7 mouse cellular contexts compared by ENCODE assay signal in genomic region chr6:40346959-40347771, GRCm38 (mm10). TPM values are rescaled to one million over a fixed set of nuclear protein-coding genes. Genes with fewer than 3 reads are reported as not detected.
DNase-seq lines count a peak whose midpoint lies in the region; ATAC-seq and TF ChIP-seq lines count a peak whose summit lies in the region.

No protein-coding gene starts in this region.

- H3K27me3 ChIP-seq in midbrain, embryonic 13.5 days, result no peaks in the 10 kb centered on the region
- H3K27me3 ChIP-seq in midbrain, embryonic 10.5 days (ENCODE audit: low read depth, poor library complexity, severe bottlenecking), result no peaks in the 10 kb centered on the region

- ATAC-seq in midbrain, embryonic 13.5 days, result peak; percentile 63; the same call in 1 of the 2 replicates

- no peak overlapping the region for H3K4me3 ChIP-seq in midbrain, embryonic 13.5 days (replicated peaks)
- H3K4me3 ChIP-seq in midbrain, embryonic 10.5 days, result no peak overlapping the region
- no peak overlapping the region for H3K4me3 ChIP-seq in left cerebral cortex, adult 2 months

- WGBS in midbrain, embryonic 13.5 days, result 85% methylated on average over 10 of the region's 10 CpGs
- 91% methylated on average over 10 of the region's 10 CpGs for WGBS in midbrain, embryonic 10.5 days

- peaks cover 3% of the 10 kb centered on the region; the same call in 1 of the 2 replicates for H3K36me3 ChIP-seq in midbrain, embryonic 13.5 days
- peaks cover 23% of the 10 kb centered on the region for H3K36me3 ChIP-seq in midbrain, embryonic 10.5 days

- no peaks in the 10 kb centered on the region for H3K4me1 ChIP-seq in midbrain, embryonic 13.5 days (replicated peaks)
- no peaks in the 10 kb centered on the region for H3K4me1 ChIP-seq in midbrain, embryonic 10.5 days

- TF ChIP-seq CTCF in left cerebral cortex, adult 2 months (IDR thresholded peaks at IDR 0.05), result no peak

- no peak for DNase-seq in midbrain, embryonic 10.5 days (ENCODE audit: low spot score)
- peak; percentile 35 for DNase-seq in cerebellum, adult 8-10 months
- DNase-seq in heart, adult 8-10 months (ENCODE audit: low spot score), result peak; percentile 55
- DNase-seq in left cerebral cortex, adult 2 months (ENCODE audit: extremely low spot score in 1 of 2, low spot score in 2 of 2), result peak; percentile 48 to 60
- peak; percentile 66 for DNase-seq in right cerebral cortex, postnatal 25 days
- no peak for DNase-seq in natural killer cell, adult 2 months (ENCODE audit: low spot score in 2 of 2)

- H3K4me2 ChIP-seq in midbrain, embryonic 13.5 days (replicated peaks), result no peak overlapping the region

- no peaks in the 10 kb centered on the region for H3K9me3 ChIP-seq in midbrain, embryonic 13.5 days
- no peaks in the 10 kb centered on the region for H3K9me3 ChIP-seq in midbrain, embryonic 10.5 days (replicated peaks)

- intact Hi-C loops in left cerebral cortex, adult 2 months (cut with DNase I), result loop anchor here (1.0 kb wide), 1 partner anchor 476 kb away; no protein-coding TSS in a partner anchor

- H3K27ac ChIP-seq in midbrain, embryonic 13.5 days, result no peak overlapping the region
- H3K27ac ChIP-seq in midbrain, embryonic 10.5 days (replicated peaks), result no peak overlapping the region
- H3K27ac ChIP-seq in left cerebral cortex, adult 2 months, result no peak overlapping the region

- H3K9ac ChIP-seq in midbrain, embryonic 13.5 days (replicated peaks), result no peak overlapping the region

RNA-seq across cellular contexts. Expression of gene Agk, which starts 22.2 kb away (rescaled TPM):
- 36.5 and 40.5 TPM in 2 replicates for polyA plus RNA-seq in midbrain, embryonic 13.5 days (2015; fragmentation: Nextera tagmentation; extraction: Ambion mirVana)
- 46.3 and 47.6 TPM in 2 replicates for polyA plus RNA-seq in midbrain, embryonic 10.5 days (2016; fragmentation: Nextera tagmentation; extraction: Ambion mirVana)
- total RNA-seq in heart, adult 8-10 months (2022), result 10 to 100 TPM; 14.4 to 18.6 (median 17.4) TPM
- 10 to 100 TPM; 43.1 to 43.9 TPM for total RNA-seq in left cerebral cortex, adult 2 months (2021)

Comparison
In these comparisons a context has a peak if more than half of its experiments do, and no peak if none do; other contexts are left out.
1. DNase-seq: peak in cerebellum, adult 8-10 months (single experiment), heart, adult 8-10 months (single experiment), left cerebral cortex, adult 2 months (2 of 2) and right cerebral cortex, postnatal 25 days (single experiment); none in midbrain, embryonic 10.5 days (single experiment) and natural killer cell, adult 2 months (0 of 2).